Mouse (Mus musculus): ENCODE measurements at regions not wholly inside any gene's neighbourhood (a gene's known extent, or its start where the extent isn't known, plus 50 kb on each side); places are given as distances from the start of the nearest gene placed in this dataset.

- H3K4me1 ChIP-seq (ENCODE audit: control insufficient read depth, insufficient read depth, low read length): no peaks in the 10 kb centered on the region
- H3K9ac ChIP-seq (ENCODE audit: low read depth, low read length): no peak overlapping the region
- 68% methylated on average over 7 of the region's 7 CpGs for WGBS (ENCODE audit: insufficient replicate concordance)
- H3K27me3 ChIP-seq (ENCODE audit: control insufficient read depth, insufficient read depth, low read length): no peaks in the 10 kb centered on the region
- H3K27ac ChIP-seq (ENCODE audit: low read depth, low read length): no peak overlapping the region
- H3K36me3 ChIP-seq (ENCODE audit: control insufficient read depth, insufficient read depth, low read length): no peaks in the 10 kb centered on the region
- no peak for ATAC-seq (replicated peaks; ENCODE audit: insufficient number of reproducible peaks, low FRiP score, low TSS enrichment)
- no peak overlapping the region for H3K4me3 ChIP-seq (ENCODE audit: low read depth, low read length)
- H3K4me2 ChIP-seq: no peak overlapping the region
- H3K9me3 ChIP-seq (replicated peaks; ENCODE audit: control insufficient read depth, low read length): no peaks in the 10 kb centered on the region
These were observed 179.7 kb upstream of the Gpc5 start for GRCm38 (mm10) chr14:114912271-114912670.

GRCm38 (mm10) chr14:114913238-114913637, 178.8 kb upstream of the Gpc5 start:
- Histone ChIP-seq H3K9me3 (replicated peaks; ENCODE audit: control insufficient read depth, low read length) (no peaks in the 10 kb centered on the region), H3K27ac (ENCODE audit: low read depth, low read length) (no peak overlapping the region), H3K4me3 (ENCODE audit: low read depth, low read length) (no peak overlapping the region), H3K4me2 (no peak overlapping the region), H3K4me1 (ENCODE audit: control insufficient read depth, insufficient read depth, low read length) (no peaks in the 10 kb centered on the region), H3K9ac (ENCODE audit: low read depth, low read length) (no peak overlapping the region), H3K27me3 (ENCODE audit: control insufficient read depth, insufficient read depth, low read length) (no peaks in the 10 kb centered on the region), H3K36me3 (ENCODE audit: control insufficient read depth, insufficient read depth, low read length) (no peaks in the 10 kb centered on the region)
- no peak for ATAC-seq (replicated peaks; ENCODE audit: insufficient number of reproducible peaks, low FRiP score, low TSS enrichment)
- WGBS (ENCODE audit: insufficient replicate concordance): 52% methylated on average over 5 of the region's 5 CpGs

GRCm38 (mm10) chr14:114945744-114946143, 146.3 kb upstream of the Gpc5 start:
- Histone ChIP-seq H3K27me3 (ENCODE audit: control insufficient read depth, insufficient read depth, low read length) (no peaks in the 10 kb centered on the region), H3K4me2 (no peak overlapping the region), H3K36me3 (ENCODE audit: control insufficient read depth, insufficient read depth, low read length) (no peaks in the 10 kb centered on the region), H3K9ac (ENCODE audit: low read depth, low read length) (no peak overlapping the region), H3K9me3 (replicated peaks; ENCODE audit: control insufficient read depth, low read length) (no peaks in the 10 kb centered on the region), H3K4me1 (ENCODE audit: control insufficient read depth, insufficient read depth, low read length) (no peaks in the 10 kb centered on the region), H3K27ac (ENCODE audit: low read depth, low read length) (no peak overlapping the region), H3K4me3 (ENCODE audit: low read depth, low read length) (no peak overlapping the region)
- no peak for ATAC-seq (replicated peaks; ENCODE audit: insufficient number of reproducible peaks, low FRiP score, low TSS enrichment)
- 70% methylated on average over 6 of the region's 6 CpGs for WGBS (ENCODE audit: insufficient replicate concordance)

GRCm38 (mm10) chr14:114946321-114946720, 145.7 kb upstream of the Gpc5 start:
- no peak overlapping the region for H3K4me2 ChIP-seq
- no peaks in the 10 kb centered on the region for H3K4me1 ChIP-seq (ENCODE audit: control insufficient read depth, insufficient read depth, low read length)
- WGBS (ENCODE audit: insufficient replicate concordance): 61% methylated on average over 7 of the region's 7 CpGs
- H3K9me3 ChIP-seq (replicated peaks; ENCODE audit: control insufficient read depth, low read length): no peaks in the 10 kb centered on the region
- no peak overlapping the region for H3K4me3 ChIP-seq (ENCODE audit: low read depth, low read length)
- no peak overlapping the region for H3K27ac ChIP-seq (ENCODE audit: low read depth, low read length)
- H3K27me3 ChIP-seq (ENCODE audit: control insufficient read depth, insufficient read depth, low read length): no peaks in the 10 kb centered on the region
- H3K36me3 ChIP-seq (ENCODE audit: control insufficient read depth, insufficient read depth, low read length): no peaks in the 10 kb centered on the region
- H3K9ac ChIP-seq (ENCODE audit: low read depth, low read length): no peak overlapping the region
- ATAC-seq (replicated peaks; ENCODE audit: insufficient number of reproducible peaks, low FRiP score, low TSS enrichment): no peak

- Histone ChIP-seq H3K36me3 (ENCODE audit: control insufficient read depth, insufficient read depth, low read length) (no peaks in the 10 kb centered on the region), H3K9ac (ENCODE audit: low read depth, low read length) (no peak overlapping the region), H3K9me3 (replicated peaks; ENCODE audit: control insufficient read depth, low read length) (no peaks in the 10 kb centered on the region), H3K4me3 (ENCODE audit: low read depth, low read length) (peak overlapping the region; percentile 0; the same call in 1 of the 2 replicates), H3K4me2 (peak overlapping the region; percentile 23), H3K27me3 (ENCODE audit: control insufficient read depth, insufficient read depth, low read length) (no peaks in the 10 kb centered on the region), H3K4me1 (ENCODE audit: control insufficient read depth, insufficient read depth, low read length) (peaks cover 11% of the 10 kb centered on the region), H3K27ac (ENCODE audit: low read depth, low read length) (peak overlapping the region; percentile 47)
- peak; percentile 47; the same call in 1 of the 2 replicates for ATAC-seq (replicated peaks; ENCODE audit: insufficient number of reproducible peaks, low FRiP score, low TSS enrichment)
- 44% methylated on average over 21 of the region's 21 CpGs for WGBS (ENCODE audit: insufficient replicate concordance)
These were observed 143.5 kb upstream of the Gpc5 start for GRCm38 (mm10) chr14:114948341-114949155.

GRCm38 (mm10) chr14:114949156-114949496, 142.9 kb upstream of the Gpc5 start:
- H3K4me2 ChIP-seq: peak overlapping the region; percentile 23
- peak overlapping the region; percentile 0; the same call in 1 of the 2 replicates for H3K4me3 ChIP-seq (ENCODE audit: low read depth, low read length)
- no peaks in the 10 kb centered on the region for H3K9me3 ChIP-seq (replicated peaks; ENCODE audit: control insufficient read depth, low read length)
- H3K27me3 ChIP-seq (ENCODE audit: control insufficient read depth, insufficient read depth, low read length): no peaks in the 10 kb centered on the region
- no peaks in the 10 kb centered on the region for H3K36me3 ChIP-seq (ENCODE audit: control insufficient read depth, insufficient read depth, low read length)
- no peak overlapping the region for H3K9ac ChIP-seq (ENCODE audit: low read depth, low read length)
- WGBS (ENCODE audit: insufficient replicate concordance): 60% methylated on average over 5 of the region's 5 CpGs
- peaks cover 11% of the 10 kb centered on the region for H3K4me1 ChIP-seq (ENCODE audit: control insufficient read depth, insufficient read depth, low read length)
- ATAC-seq (replicated peaks; ENCODE audit: insufficient number of reproducible peaks, low FRiP score, low TSS enrichment): no peak
- peak overlapping the region; percentile 47 for H3K27ac ChIP-seq (ENCODE audit: low read depth, low read length)

GRCm38 (mm10) chr14:114952280-114952679, 139.7 kb upstream of the Gpc5 start:
- H3K9ac ChIP-seq (ENCODE audit: low read depth, low read length): no peak overlapping the region
- H3K4me2 ChIP-seq: no peak overlapping the region
- H3K27ac ChIP-seq (ENCODE audit: low read depth, low read length): no peak overlapping the region
- H3K4me3 ChIP-seq (ENCODE audit: low read depth, low read length): no peak overlapping the region
- H3K4me1 ChIP-seq (ENCODE audit: control insufficient read depth, insufficient read depth, low read length): peaks cover 14% of the 10 kb centered on the region
- H3K27me3 ChIP-seq (ENCODE audit: control insufficient read depth, insufficient read depth, low read length): no peaks in the 10 kb centered on the region
- no peak for ATAC-seq (replicated peaks; ENCODE audit: insufficient number of reproducible peaks, low FRiP score, low TSS enrichment)
- no peaks in the 10 kb centered on the region for H3K9me3 ChIP-seq (replicated peaks; ENCODE audit: control insufficient read depth, low read length)
- 5% methylated on average over 5 of the region's 5 CpGs for WGBS (ENCODE audit: insufficient replicate concordance)
- H3K36me3 ChIP-seq (ENCODE audit: control insufficient read depth, insufficient read depth, low read length): no peaks in the 10 kb centered on the region

GRCm38 (mm10) chr14:114953070-114953665, 138.8 kb upstream of the Gpc5 start:
- Histone ChIP-seq H3K27ac (ENCODE audit: low read depth, low read length) (no peak overlapping the region), H3K4me2 (no peak overlapping the region), H3K9ac (ENCODE audit: low read depth, low read length) (no peak overlapping the region), H3K36me3 (ENCODE audit: control insufficient read depth, insufficient read depth, low read length) (no peaks in the 10 kb centered on the region), H3K4me1 (ENCODE audit: control insufficient read depth, insufficient read depth, low read length) (peaks cover 14% of the 10 kb centered on the region), H3K27me3 (ENCODE audit: control insufficient read depth, insufficient read depth, low read length) (no peaks in the 10 kb centered on the region), H3K4me3 (ENCODE audit: low read depth, low read length) (no peak overlapping the region), H3K9me3 (replicated peaks; ENCODE audit: control insufficient read depth, low read length) (no peaks in the 10 kb centered on the region)
- 33% methylated on average over 4 of the region's 4 CpGs for WGBS (ENCODE audit: insufficient replicate concordance)
- no peak for ATAC-seq (replicated peaks; ENCODE audit: insufficient number of reproducible peaks, low FRiP score, low TSS enrichment)

GRCm38 (mm10) chr14:114954287-114954686, 137.7 kb upstream of the Gpc5 start:
- Histone ChIP-seq H3K4me2 (no peak overlapping the region), H3K4me3 (ENCODE audit: low read depth, low read length) (no peak overlapping the region), H3K9ac (ENCODE audit: low read depth, low read length) (no peak overlapping the region), H3K36me3 (ENCODE audit: control insufficient read depth, insufficient read depth, low read length) (no peaks in the 10 kb centered on the region), H3K9me3 (replicated peaks; ENCODE audit: control insufficient read depth, low read length) (no peaks in the 10 kb centered on the region), H3K27ac (ENCODE audit: low read depth, low read length) (no peak overlapping the region), H3K27me3 (ENCODE audit: control insufficient read depth, insufficient read depth, low read length) (no peaks in the 10 kb centered on the region), H3K4me1 (ENCODE audit: control insufficient read depth, insufficient read depth, low read length) (peaks cover 14% of the 10 kb centered on the region)
- no peak for ATAC-seq (replicated peaks; ENCODE audit: insufficient number of reproducible peaks, low FRiP score, low TSS enrichment)
- 66% methylated on average over 4 of the region's 4 CpGs for WGBS (ENCODE audit: insufficient replicate concordance)

Data from heart, embryonic 11.5 days (tissue).